Mouse (Mus musculus) spleen, postnatal 4 days (tissue): ENCODE measurements around the gene Il11.
A peak's percentile ranks its signal among the peaks of the same experiment; 100 is the strongest.

Experiments
- DNase-seq, 2 experiments: peaks; one replicate each; pipeline ENCODE4 v3.0.0; 2022; ENCODE audit warnings: low spot score in 2 of 2

Il11 gene

DNA sequence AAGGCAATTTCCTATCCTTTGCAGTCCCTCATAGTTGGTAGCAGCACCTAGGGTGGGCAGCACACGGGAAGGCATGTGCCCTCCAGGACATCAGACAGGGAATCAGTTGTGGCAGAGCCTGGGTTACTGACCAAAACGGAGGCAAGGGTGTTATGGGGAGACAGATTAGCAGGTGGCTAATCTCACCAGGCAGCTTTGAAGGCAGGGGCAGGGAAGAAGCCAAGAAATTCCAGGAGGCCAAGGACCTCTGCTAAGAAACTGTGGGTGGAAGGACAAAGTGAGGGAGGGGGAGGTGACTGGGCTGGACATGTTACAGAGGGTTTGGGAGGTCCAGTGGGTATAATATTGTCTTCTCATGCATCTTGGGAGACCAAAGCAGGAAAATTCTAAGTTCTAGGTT lies 39.3 kb downstream of the Il11 start:
- DNase-seq: peak in 1 of 2 experiments; percentile 53

DNA sequence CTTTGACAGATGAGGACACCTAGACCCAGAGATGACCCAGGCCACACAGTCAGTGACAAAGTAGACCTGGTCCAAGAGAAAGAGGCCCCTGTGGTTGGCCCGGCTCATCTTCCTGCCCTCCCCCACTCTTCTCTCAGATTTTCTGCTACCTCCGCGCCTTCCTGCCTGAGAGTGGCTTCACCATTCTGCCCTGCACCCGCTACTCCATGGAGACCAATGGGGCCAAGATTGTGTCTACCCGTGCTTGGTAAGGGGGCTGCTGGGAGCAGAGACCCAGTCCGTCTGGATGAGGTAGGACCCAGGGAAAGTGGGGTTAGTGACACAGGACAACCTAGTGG lies 40.2 kb downstream of the Il11 start:
- no peak for DNase-seq

- DNase-seq: peak in 1 of 2 experiments; percentile 46
These were observed 40.8 kb downstream of the Il11 start for GRCm38 (mm10) chr7:4741672-4742481.

DNA sequence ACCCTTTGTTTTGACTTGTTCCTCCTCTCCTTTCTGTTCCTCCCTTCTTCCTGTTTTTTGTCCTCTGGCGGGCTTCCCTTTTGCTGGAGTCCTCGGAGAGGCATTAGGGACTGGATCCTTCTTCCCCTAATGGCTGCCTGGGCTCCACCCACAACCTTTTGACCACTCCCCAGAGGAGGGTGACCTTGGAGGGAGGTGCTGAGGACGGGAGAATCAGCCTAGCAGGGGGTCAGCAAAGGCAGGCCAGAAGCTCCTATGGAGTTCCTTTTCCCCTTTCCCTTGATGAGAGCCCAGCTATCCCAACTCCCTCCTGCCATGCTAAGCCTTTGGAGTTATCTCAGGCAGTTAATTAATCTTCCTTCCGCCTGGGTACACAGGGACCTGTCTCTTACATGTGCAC lies 41.5 kb downstream of the Il11 start:
- DNase-seq: peak; percentile 76 to 84

DNA sequence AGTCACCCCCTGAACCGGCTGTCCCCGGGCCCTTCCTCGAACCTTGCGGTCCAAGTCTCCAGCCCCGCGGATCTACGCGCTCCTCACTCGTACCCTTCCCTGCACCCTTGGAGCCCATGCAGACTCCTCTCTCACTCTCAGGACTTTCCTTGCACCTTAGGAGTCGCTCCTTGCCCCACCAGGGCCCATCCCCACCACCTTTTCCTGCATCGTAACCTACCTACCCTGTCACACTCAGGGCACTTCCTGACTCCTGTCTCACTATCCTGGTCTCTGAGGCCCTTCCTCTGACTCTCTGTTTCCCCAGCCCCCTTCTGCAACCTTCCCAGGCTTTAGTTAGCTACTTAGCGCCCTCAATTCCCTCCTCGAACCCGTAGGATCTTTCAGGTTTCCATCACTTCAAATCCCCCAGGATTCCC lies 42.3 kb downstream of the Il11 start:
- no peak for DNase-seq

GRCm38 (mm10) chr7:4739544-4740275 lies 42.9 kb downstream of the Il11 start, which contains the start of gene Kmt5c:
Gene Kmt5c (plus strand): TSS chr7:4740115.
- peak; percentile 93 to 95 for DNase-seq

DNA sequence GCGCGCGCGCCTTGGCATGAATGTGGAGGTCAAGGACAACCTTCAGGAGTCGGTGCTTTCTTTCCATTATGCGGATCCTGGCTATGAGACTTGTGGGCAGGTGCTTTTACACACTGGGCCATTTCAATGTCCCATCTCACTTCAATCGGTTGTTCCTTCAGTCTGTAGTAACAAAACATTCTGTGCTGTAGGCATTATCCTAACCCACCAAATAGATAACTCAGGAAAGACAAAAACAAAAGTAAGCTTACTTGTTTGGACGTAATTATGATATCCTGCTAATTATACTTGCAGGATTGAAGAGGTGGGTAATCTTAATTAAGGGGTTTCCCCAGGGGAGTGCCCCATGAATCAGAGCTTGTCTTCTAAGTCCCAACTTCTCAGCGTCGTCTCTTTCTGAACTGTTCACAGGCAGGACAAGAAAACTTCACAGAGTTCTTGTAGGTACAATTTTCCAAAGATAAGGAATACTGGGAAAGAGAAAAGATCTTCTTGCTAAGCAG lies 43.6 kb downstream of the Il11 start:
- DNase-seq: no peak

- no peak for DNase-seq
These were observed 49.7 kb downstream of the Il11 start for GRCm38 (mm10) chr7:4732968-4733392.

GRCm38 (mm10) chr7:4731090-4731489 lies 51.6 kb downstream of the Il11 start:
- no peak for DNase-seq

DNA sequence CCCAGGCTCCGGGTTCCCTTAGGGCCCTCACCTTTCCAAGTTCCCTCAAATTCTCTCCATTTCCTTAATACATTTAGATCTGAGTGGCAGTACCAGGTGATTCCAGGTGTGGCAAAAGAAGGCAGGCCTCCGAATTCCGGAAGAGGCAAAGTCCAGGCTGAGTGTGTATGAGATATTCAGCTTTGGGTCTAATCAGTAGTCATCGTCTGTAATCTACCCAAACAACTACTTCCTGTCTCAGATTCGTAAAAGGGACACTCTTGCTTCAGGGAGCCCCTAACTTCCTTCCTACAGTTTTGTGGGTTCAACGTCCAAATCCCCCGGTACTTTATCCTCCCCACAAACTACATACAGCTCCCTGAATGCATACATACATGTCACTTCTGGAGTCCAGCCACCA lies 57.5 kb downstream of the Il11 start, which contains the start of gene Tmem150b:
TSS of gene Tmem150b (minus strand) at position 81 of the 400 bp plus-strand sequence.
- no peak for DNase-seq

DNA sequence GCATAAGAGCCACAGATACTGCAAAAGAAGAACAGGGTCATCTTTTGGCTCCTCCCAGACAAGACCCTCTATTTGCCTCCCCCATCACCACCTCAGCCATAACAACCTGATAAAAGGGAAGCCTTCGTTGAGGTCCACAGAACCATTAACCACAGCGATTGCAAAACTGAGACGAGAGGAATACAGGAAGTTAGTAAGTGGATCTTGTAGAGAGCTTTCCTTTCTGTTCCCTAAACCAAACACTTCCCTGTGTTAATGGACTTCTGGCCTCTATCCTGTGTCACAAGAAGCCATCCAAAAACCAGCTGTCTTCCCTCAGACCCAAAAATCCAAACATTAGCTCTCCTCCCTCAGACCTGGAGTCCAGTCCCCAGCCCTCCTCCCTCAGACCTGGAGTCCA lies 58.3 kb downstream of the Il11 start:
- no peak for DNase-seq

DNA sequence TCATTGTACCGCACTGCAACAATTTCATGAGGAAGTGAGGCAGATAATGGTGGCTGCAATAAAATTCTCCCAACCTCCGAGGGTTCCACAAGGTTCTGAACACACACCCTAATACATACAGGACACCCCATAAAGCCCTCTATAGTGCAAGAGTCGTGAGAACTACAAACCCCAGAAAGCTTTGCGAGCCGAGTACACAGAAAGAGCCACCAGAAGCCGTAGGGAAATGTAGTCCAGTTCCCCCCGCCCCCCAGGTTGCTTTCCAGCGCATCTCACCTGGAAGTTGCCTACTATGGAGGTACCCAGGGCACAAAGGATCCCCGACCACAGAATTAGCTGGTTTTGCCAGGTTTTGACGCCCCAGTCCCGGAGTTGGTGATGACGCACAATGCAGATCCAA lies 59.2 kb downstream of the Il11 start:
- DNase-seq: no peak
